Mouse (Mus musculus) forebrain, embryonic 14.5 days (tissue): ENCODE measurements around the gene Jph4. TPM values are rescaled to one million over a fixed set of nuclear protein-coding genes. Genes with fewer than 3 reads are reported as not detected.

Experiments
- ATAC-seq: fragments of 200-750 bp; cut with Nextera tagmentation; 2 replicates; pipeline ENCODE4 v1.8.0; 2017; ENCODE audit warnings: mild to moderate bottlenecking, moderate library complexity
- DNase-seq: peaks from one replicate; pipeline ENCODE4 v3.0.0-alpha.2; 2015; ENCODE audit warnings: low spot score
- H3K27ac ChIP-seq: fragments of 300-500 bp; sonication (generic); 2 replicates; pipeline ENCODE4 v1.5.1; 2014; ENCODE audit warnings: low read depth, mild to moderate bottlenecking, control low read depth, low read length, moderate library complexity
- H3K27me3 ChIP-seq: fragments of 300-500 bp; sonication (generic); replicated peaks from 2 replicates; pipeline ENCODE4 v1.6.1; 2014; ENCODE audit warnings: low read length, control low read depth, mixed read lengths; ENCODE audit not compliant: control insufficient read depth, insufficient read depth
- H3K36me3 ChIP-seq: fragments of 300-500 bp; sonication (generic); 2 replicates; pipeline ENCODE4 v1.6.1; 2014; ENCODE audit warnings: low read length, control low read depth; ENCODE audit not compliant: control insufficient read depth, insufficient read depth
- H3K4me1 ChIP-seq: fragments of 300-500 bp; sonication (generic); 2 replicates; pipeline ENCODE4 v1.6.1; 2014; ENCODE audit warnings: antibody characterized with exemption, low read length, control low read depth; ENCODE audit not compliant: control insufficient read depth, insufficient read depth
- H3K4me2 ChIP-seq: fragments of 300-500 bp; sonication (generic); 2 replicates; pipeline ENCODE4 v1.6.1; 2014; ENCODE audit warnings: mild to moderate bottlenecking, control low read depth, low read length
- H3K4me3 ChIP-seq: fragments of 300-500 bp; sonication (generic); 2 replicates; pipeline ENCODE4 v1.5.1; 2014; ENCODE audit warnings: low read depth, low read length, control low read depth
- H3K9ac ChIP-seq: fragments of 300-500 bp; sonication (generic); 2 replicates; pipeline ENCODE4 v1.6.1; 2014; ENCODE audit warnings: mild to moderate bottlenecking, low read length, control low read depth, moderate library complexity
- H3K9me3 ChIP-seq: fragments of 300-500 bp; sonication (generic); replicated peaks from 2 replicates; pipeline ENCODE4 v1.6.1; 2016; ENCODE audit warnings: low read length, control low read depth, mixed read lengths; ENCODE audit not compliant: control insufficient read depth
- WGBS: fragments of 180-500 bp; shearing (Covaris S2); extraction: QIAGEN DNeasy Blood & Tissue Kit; methylation state at CpG from one replicate; pipeline ENCODE4 v1.1.7; 2014; 5-methylcytosine and 5-hydroxymethylcytosine counted together
- polyA plus RNA-seq: library from polyadenylated mRNA; unstranded; fragments of >200 nt; fragmentation: Nextera tagmentation; extraction: Ambion mirVana; gene quantifications from 2 replicates; pipeline ENCODE4 v1.2.1, GENCODE M21; 2014

Jph4 gene
- polyA plus RNA-seq, 1 experiment from 2014 or later: 24.1 TPM

DNA sequence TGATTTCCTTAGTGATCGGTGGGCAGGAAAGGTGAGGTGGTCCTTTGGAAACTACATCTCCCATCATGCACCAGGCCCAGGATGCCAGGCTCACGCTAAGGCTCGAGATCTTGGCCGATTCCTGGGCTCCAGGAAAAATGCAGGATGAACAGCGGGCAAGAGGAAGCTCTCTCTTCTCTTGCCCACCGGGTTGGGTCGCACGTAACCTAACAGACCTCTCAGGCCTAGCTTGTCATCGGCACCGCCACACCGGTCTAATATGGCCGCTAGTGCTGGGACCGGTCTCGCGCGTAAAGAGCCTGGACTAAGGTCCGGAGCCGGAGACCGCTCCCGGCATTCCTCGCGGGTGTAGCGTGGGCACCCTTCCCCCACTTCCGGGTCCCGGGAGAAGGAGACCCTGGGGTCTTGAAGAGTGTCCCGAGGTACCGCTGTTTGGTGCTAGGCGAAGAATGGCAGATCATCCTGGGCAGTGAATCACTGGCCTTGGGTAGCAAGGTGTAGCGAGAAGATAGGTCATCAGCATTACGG lies 22.0 kb downstream of the Jph4 start, which contains the start of gene Thtpa:
TSS of gene Thtpa (plus strand) at position 81 of the 528 bp plus-strand sequence.
- peak; percentile 57 for ATAC-seq
- Histone ChIP-seq H3K9ac (peak within 1 kb of the TSS; percentile 81), H3K4me3 (peak within 1 kb of the TSS; percentile 54), H3K9me3 (no peaks in the 10 kb centered on the region), H3K27me3 (no peaks in the 10 kb centered on the region), H3K36me3 (peaks cover 14% of the 10 kb centered on the region), H3K4me1 (peaks cover 25% of the 10 kb centered on the region), H3K27ac (peak within 1 kb of the TSS; percentile 88), H3K4me2 (peak within 1 kb of the TSS; percentile 77)
- peak; percentile 87 for DNase-seq
- 1% methylated on average over 30 of the region's 30 CpGs for WGBS

- Histone ChIP-seq H3K9ac (no peak overlapping the region), H3K4me2 (no peak overlapping the region), H3K27ac (no peak overlapping the region), H3K4me1 (peaks cover 33% of the 10 kb centered on the region), H3K27me3 (no peaks in the 10 kb centered on the region), H3K36me3 (peaks cover 14% of the 10 kb centered on the region; the same call in 1 of the 2 replicates), H3K9me3 (no peaks in the 10 kb centered on the region), H3K4me3 (no peak overlapping the region)
- DNase-seq: no peak
- 43% methylated on average over 6 of the region's 6 CpGs for WGBS
- no peak for ATAC-seq
These were observed 22.8 kb downstream of the Jph4 start for GRCm38 (mm10) chr14:55093927-55094326.

DNA sequence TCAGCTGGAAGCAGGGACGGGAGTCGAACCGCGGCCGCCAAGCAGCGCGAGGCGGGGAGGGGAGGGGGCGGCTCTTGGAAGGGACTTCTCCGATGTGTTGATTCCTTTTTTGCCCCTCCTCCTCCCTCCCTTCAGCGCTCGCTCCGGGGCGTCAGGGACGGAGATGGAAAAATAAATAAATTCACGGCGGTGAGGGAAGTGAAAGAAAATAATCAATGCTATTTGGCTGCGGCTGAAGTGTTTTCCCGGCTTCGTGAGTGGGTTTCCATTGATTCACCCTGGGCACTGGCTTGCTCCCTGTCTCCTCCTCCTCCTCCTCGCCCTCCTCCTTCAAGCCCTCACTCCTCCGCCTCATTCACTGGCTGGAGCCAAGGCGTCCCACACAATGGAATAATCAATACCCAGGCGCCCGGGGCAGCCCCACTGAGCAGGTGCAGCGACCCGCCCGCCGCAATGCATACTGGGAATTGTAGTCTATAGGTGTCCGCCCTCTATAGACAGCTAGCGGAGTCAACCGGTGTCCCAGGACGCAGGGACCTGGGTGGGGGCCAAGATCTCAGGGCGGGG lies 24.6 kb downstream of the Jph4 start, which contains the start of gene Zfhx2:
TSS of gene Zfhx2 (minus strand) at position 314 of the 567 bp plus-strand sequence.
- Histone ChIP-seq H3K9ac (peak within 1 kb of the TSS; percentile 98), H3K4me2 (peak within 1 kb of the TSS; percentile 70), H3K4me3 (peak within 1 kb of the TSS; percentile 73), H3K36me3 (no peaks in the 10 kb centered on the region), H3K27me3 (no peaks in the 10 kb centered on the region), H3K9me3 (no peaks in the 10 kb centered on the region), H3K4me1 (peaks cover 39% of the 10 kb centered on the region), H3K27ac (peak within 1 kb of the TSS; percentile 89)
- DNase-seq (peak; percentile 98), ATAC-seq (peak; percentile 93)
- under 1% methylated on average over 33 of the region's 34 CpGs for WGBS

DNA sequence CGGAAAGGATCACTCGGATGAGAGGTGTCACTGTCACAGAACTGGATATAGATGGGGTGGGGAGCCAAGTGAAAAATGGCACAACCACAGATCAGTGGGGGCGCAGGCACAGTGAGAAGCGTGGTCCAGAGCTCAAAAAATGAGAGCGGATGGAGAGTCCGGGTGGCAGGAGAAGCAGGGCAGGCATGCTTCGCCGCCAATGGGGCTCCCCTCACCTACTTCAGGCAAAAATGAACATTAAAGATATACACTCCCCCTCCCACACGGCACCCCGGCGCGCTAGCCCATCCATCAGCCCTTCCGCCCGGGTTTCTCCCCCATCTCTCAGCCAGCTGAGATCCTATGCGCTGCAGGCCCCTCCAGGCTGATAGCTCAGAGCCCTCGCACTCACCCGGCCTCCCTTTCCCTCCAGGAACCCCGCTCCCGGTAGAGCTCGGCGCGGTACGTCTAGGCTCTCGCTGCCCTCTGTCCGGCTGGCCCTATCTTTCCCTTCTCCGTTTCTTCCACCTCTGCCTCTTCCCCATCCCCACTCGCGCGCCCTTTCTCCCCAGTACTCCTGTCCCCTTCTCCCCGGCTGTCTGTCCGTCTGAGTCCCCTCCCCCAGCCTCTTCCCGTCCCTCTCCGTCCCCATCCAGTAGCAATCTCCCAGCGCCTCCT lies 25.4 kb downstream of the Jph4 start:
- ATAC-seq (peak; percentile 11), DNase-seq (no peak)
- WGBS: 1% methylated on average over 34 of the region's 34 CpGs
- Histone ChIP-seq H3K36me3 (0 out of 2 replicates have a peak, but pooled peaks cover 3% of the 10 kb centered on the region), H3K4me2 (peak overlapping the region; percentile 70), H3K4me1 (peaks cover 37% of the 10 kb centered on the region), H3K9ac (peak overlapping the region; percentile 98), H3K27ac (peak overlapping the region; percentile 89), H3K4me3 (peak overlapping the region; percentile 73), H3K9me3 (no peaks in the 10 kb centered on the region), H3K27me3 (no peaks in the 10 kb centered on the region)

DNA sequence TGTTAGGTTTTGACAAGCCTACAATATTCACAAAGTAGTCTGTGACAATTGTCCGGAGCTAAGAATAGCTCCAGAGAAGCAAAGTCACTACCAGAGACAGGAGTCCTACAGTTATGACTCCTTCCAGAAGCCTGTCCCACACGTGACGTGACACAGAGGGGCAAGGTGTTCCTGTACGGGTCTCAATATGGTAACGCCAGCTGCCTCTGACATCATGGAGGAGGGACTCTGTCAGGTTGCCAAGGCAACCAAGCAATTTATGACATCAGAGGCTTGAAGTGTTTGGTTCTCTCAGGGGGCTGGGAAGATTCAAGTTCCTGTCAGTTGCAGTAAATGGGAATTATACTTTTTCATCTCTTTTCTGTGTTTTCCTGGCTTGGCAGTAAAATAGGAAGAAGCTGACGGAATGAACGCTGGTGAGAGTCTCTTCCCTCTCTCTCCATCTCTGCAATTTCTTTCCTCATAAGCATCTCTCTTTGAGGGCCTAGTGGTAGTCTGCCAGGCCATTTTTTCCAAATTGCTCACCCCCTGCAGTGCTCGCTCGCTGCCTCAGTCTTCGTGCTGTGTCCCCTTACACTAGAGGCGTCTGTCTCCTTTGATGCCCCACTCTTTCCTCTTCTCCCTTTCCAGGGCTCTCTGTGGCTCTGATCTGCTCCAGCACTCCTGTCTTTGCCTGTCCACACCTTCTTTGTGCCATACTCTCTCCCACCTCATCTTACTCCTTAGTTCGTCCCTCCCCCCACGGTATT lies 27.4 kb downstream of the Jph4 start:
- H3K4me3 ChIP-seq: peak overlapping the region; percentile 73; the same call in 1 of the 2 replicates
- no peaks in the 10 kb centered on the region for H3K27me3 ChIP-seq
- H3K27ac ChIP-seq: peak overlapping the region; percentile 58
- 53% methylated on average over 13 of the region's 13 CpGs for WGBS
- H3K4me1 ChIP-seq: peaks cover 40% of the 10 kb centered on the region
- H3K9ac ChIP-seq: peak overlapping the region; percentile 98
- H3K9me3 ChIP-seq: no peaks in the 10 kb centered on the region
- H3K36me3 ChIP-seq: 0 out of 2 replicates have a peak, but pooled peaks cover 10% of the 10 kb centered on the region
- peak overlapping the region; percentile 70 for H3K4me2 ChIP-seq
- DNase-seq (peak; percentile 75), ATAC-seq (no peak)

DNA sequence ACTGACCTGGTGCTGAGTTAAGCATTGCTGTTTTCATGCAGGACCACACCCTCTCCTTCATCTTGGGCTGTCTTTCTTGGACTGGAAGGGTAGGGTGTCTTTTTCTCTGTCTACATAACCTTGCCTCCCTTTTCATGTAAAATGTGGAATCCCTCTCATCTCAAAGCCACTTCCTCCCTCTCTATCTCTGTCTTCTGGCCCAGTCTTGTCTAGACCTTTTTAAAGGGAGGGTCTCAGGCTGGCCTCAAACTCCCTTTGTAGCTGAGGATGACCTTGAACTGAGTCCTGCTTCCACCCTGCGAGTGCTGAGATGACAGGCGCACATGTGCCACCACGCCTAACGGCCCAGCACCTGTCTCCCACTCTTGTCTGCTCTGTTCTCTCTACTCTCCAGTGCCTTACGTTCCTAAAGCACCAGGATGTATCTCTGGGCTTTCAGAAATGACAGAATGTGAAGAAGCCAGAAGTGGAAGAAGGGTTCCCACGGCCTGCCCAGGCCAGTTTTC lies 30.7 kb downstream of the Jph4 start:
- DNase-seq: no peak
- Histone ChIP-seq H3K9me3 (no peaks in the 10 kb centered on the region), H3K27me3 (no peaks in the 10 kb centered on the region), H3K9ac (no peak overlapping the region), H3K4me2 (no peak overlapping the region), H3K4me3 (no peak overlapping the region), H3K4me1 (peaks cover 45% of the 10 kb centered on the region), H3K27ac (no peak overlapping the region), H3K36me3 (peaks cover 26% of the 10 kb centered on the region; the same call in 1 of the 2 replicates)
- ATAC-seq: no peak
- 88% methylated on average over 6 of the region's 6 CpGs for WGBS

- H3K4me2 ChIP-seq: peak overlapping the region; percentile 16; the same call in 1 of the 2 replicates
- H3K27me3 ChIP-seq: no peaks in the 10 kb centered on the region
- no peak overlapping the region; the same call in 1 of the 2 replicates for H3K9ac ChIP-seq
- ATAC-seq (peak; percentile 30), DNase-seq (peak; percentile 71)
- no peak overlapping the region for H3K4me3 ChIP-seq
- H3K27ac ChIP-seq: no peak overlapping the region; the same call in 1 of the 2 replicates
- no peaks in the 10 kb centered on the region for H3K9me3 ChIP-seq
- WGBS: 23% methylated on average over 9 of the region's 9 CpGs
- peaks cover 39% of the 10 kb centered on the region for H3K4me1 ChIP-seq
- peaks cover 26% of the 10 kb centered on the region; the same call in 1 of the 2 replicates for H3K36me3 ChIP-seq
These were observed 31.3 kb downstream of the Jph4 start for GRCm38 (mm10) chr14:55085324-55086008.

DNA sequence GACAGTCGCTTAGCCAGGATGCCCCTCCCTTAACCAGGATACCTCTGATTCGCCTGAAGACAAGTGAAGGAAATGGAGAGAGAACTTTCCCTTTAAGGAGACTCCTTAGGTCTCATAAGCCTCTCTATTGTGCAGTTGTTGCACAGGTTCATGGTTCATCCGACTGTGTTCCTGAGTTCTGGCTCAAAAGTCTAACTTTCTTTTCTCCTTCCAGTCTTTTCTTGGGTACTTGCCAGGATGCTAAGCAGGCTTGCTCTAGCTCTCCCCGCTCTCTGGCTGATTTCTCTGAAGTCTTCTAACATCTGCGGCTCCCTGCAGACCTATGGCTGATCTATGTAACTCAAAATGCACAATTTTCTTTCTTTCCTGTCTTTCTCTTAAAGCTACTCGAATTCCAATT lies 33.3 kb downstream of the Jph4 start:
- peaks cover 38% of the 10 kb centered on the region for H3K4me1 ChIP-seq
- ATAC-seq: no peak
- no peak overlapping the region for H3K27ac ChIP-seq

More for the DNA sequence above, 33.3 kb downstream of the Jph4 start:
- Histone ChIP-seq H3K4me3 (no peak overlapping the region), H3K9me3 (no peaks in the 10 kb centered on the region), H3K27me3 (no peaks in the 10 kb centered on the region), H3K9ac (no peak overlapping the region), H3K4me2 (no peak overlapping the region), H3K36me3 (peaks cover 29% of the 10 kb centered on the region; the same call in 1 of the 2 replicates)
- DNase-seq: no peak
- 71% methylated on average over 6 of the region's 6 CpGs for WGBS
